Mouse (Mus musculus) urinary bladder, adult 18-20 months (tissue): Measurements from ENCODE around the gene Supt16.

Experiments used
- DNase-seq, 2 experiments: peaks; one replicate each; pipeline ENCODE4 v3.0.0; 2022; ENCODE audit warnings: low spot score in 2 of 2, mixed read lengths in 2 of 2

The Supt16 gene

DNA sequence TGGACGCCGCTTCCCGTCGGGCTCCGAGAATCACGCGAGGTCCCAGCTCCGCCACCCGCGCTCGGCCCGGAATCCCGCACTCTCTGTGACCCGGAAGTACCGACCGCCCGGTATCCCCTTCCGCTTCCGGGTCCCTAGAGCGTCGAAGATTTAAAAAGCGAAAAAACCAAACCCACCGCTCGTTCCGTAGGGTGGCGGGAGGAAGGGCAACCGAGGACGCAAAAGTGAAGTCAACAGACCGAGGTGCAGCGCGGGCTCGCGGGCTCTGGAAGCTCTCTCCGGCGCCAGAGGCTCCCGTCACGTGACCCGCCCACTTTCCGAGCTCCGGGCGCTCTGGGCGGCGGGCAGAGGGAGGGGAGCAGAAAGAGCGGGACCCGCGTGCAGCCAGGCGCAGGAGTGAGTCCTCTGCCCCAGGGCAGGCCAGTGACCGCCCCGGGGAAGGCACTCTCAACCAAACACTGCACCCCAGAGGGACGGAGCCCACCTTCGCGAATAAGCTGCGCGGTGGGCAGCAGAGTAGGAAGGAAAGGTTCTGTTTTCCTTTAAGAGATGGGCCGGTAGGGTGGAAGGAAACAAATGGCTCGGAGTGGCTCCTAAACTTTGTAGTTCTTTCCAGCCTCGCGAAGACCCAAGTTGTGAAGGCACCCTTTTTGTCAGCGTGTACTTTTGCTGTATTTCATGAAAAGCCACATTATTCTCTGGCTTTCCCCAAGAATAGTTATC lies at the start of gene Supt16:
Gene Supt16, minus strand, starts transcription at position 261 of the 723 bp plus-strand sequence.
- DNase-seq, result peak; percentile 65 to 85

GRCm38 (mm10) chr14:52246129-52246528 lies 48.9 kb upstream of the Supt16 start:
- DNase-seq, result no peak

- no peak for DNase-seq
These were observed 47.5 kb upstream of the Supt16 start for GRCm38 (mm10) chr14:52244690-52245042.

DNA sequence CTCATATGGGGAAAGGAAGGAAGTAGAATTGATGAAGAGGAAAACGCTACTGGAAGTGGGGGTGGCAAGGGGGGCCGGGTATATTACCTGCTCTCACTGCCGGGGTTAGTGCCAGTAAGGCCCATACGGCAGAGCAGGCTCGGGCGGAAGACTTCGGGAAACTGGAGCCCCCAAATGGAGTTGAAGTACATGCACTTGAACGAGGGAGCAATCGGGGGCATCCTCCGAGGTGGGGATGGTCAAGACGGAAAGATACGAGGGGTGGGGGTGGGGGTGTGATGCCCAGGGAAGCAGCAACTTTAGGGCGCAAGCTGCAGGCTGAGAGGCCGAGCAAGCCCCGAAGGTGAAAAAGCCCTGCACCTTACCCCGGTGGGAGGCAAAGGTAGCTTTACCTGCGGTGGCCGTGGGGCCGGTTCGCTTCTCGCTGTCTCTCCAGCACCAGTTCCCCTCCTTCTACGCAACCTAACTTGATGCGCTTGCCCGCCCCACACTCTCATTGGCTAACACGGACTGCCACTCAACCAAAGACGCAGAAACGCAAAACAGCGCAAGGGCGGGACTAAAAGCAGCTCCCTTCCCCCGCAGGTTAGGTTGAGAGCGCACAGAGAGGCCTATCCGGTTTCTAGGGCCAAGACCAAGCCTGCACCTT lies 46.9 kb upstream of the Supt16 start:
- peak; percentile 99 to 100 for DNase-seq

GRCm38 (mm10) chr14:52236216-52236615 lies 39.0 kb upstream of the Supt16 start:
- DNase-seq, result no peak

DNA sequence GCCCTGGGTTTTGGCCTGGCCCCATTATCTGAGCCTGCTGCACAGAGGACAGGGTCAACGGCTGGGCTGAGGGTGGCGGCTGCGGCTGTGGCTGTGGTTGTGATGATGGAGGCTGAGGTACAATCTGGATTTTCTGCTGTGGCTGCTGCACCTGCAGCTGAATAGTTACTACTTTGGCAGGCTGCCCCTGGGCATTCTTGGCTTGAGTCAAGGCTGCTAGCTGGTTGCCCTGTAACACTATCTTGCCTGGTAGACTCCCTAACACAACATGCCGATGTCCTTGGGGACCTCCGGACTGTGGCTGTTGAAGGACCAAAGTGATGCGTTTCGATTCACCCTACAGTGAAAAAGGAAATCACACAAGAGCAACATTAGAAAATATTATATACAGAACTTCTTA lies 37.9 kb upstream of the Supt16 start:
- DNase-seq, result no peak

- no peak for DNase-seq
These were observed 35.0 kb upstream of the Supt16 start for GRCm38 (mm10) chr14:52232249-52232648.

GRCm38 (mm10) chr14:52225972-52226371 lies 28.8 kb upstream of the Supt16 start:
- no peak for DNase-seq

GRCm38 (mm10) chr14:52217261-52217660 lies 20.0 kb upstream of the Supt16 start:
- DNase-seq, result no peak

- DNase-seq, result no peak
These were observed 2.2 kb upstream of the Supt16 start for GRCm38 (mm10) chr14:52199412-52199811.

DNA sequence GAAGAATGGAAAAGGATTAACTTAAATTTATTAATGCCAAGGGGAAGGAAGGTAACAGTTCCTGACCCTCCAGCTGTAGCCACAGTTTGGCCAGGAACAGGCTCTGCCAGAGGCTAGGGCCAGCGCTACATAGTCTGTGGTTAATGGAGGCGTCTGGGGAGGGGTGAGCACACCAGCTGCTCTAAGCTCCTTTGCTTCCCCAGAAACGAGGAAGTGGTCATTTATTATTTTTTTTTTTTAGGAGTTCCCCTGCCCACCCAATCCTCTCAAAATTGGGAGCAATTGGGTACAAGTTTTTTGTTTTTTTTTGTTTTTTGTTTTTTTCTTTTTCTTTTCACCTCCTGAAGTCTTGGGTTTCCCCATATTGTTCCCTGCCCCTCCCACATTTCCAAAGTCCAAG lies 925 bp upstream of the Supt16 start:
- no peak for DNase-seq

GRCm38 (mm10) chr14:52196230-52197155 lies 723 bp downstream of the Supt16 start:
- DNase-seq, result no peak

GRCm38 (mm10) chr14:52195691-52196090 lies 1.5 kb downstream of the Supt16 start:
- DNase-seq, result no peak

DNA sequence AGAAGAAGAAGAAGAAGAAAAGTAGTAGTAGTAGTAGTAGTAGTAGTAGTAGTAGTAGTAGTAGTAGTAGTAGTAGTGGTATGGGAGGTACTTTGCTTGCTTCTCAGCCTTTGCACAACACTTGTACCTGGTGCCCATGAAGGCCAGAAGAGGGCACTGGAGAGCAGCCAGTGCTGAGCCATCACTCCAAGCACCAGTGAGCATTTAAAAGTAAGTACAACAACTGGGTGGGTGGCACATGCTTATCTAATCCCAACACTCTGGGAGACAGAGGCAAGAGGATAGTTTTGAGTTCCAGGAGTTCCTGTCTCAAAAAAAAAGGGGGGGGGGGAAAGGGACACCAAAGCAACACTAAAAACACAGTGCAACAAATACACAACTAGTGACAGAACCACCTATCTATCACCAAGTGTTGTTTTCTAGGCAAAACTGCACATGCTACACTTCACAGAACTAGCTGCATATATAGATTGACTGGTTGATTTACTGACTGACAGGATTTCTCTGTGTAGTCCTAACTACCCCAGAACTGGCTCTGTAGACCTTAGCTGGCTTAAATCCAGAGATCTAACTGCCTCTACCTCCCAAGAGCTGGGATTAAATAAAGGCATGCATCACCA lies 6.4 kb downstream of the Supt16 start:
- DNase-seq, result no peak

DNA sequence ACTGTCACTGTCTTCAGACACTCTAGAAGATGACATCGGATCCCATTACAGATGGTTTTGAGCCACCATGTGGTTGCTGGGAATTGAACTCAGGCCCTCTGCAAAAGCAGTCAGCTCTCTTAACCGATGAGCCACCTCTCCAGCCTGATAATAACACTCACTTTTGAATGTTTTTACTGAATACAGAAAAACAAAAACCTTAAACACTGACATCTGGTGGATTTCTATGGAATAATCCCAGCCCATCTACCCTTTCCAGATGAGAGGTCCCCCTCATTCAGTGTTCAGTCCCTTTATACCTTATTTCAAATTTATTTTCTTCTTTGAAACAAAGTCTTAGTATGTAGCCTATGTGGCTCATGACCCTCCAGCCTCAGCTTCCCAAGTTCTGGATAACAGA lies 7.7 kb downstream of the Supt16 start:
- no peak for DNase-seq

GRCm38 (mm10) chr14:52188788-52189187 lies 8.4 kb downstream of the Supt16 start:
- DNase-seq, result no peak

DNA sequence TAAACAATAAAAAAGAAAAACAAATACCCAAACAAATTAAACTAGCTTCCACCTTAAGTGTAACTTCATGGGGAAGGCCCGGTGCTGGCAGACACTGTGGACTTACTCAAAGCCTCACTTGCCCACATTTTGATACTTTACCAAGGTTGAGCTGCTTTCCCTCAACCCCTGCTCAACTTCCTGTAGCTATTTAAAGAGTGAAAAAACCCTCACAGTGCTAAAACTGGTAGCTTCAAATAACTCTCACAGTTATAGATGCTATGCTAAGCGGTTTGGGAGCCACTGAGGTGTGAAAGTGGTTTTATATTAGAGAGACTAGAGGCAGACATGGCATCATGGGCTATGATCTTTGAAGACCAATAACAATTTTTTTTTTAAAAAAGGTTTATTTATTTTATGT lies 30.6 kb downstream of the Supt16 start:
- DNase-seq, result no peak

- DNase-seq, result no peak
These were observed 36.3 kb downstream of the Supt16 start for GRCm38 (mm10) chr14:52160911-52161310.

- DNase-seq, result no peak
These were observed 42.2 kb downstream of the Supt16 start for GRCm38 (mm10) chr14:52155008-52155407.

DNA sequence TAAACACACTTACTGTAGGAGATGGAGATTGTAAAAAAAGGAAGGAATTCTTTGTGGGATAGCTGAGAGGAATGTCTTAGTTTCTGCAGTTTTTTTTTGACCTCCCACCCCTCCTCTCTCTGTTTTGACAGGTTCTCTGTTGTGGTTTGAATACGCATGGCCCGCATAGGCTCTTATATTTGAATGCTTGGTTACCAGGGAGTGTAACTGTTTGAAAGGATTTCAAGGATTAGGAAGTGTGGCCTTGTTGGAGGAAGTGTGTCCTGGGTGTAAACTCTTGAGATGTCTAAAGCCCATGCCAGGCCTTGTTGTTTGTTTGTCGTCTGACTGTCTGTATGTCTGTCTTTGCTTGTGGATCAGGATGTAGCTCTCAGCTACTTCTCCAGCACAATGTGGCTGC lies 44.6 kb downstream of the Supt16 start:
- DNase-seq, result no peak

DNA sequence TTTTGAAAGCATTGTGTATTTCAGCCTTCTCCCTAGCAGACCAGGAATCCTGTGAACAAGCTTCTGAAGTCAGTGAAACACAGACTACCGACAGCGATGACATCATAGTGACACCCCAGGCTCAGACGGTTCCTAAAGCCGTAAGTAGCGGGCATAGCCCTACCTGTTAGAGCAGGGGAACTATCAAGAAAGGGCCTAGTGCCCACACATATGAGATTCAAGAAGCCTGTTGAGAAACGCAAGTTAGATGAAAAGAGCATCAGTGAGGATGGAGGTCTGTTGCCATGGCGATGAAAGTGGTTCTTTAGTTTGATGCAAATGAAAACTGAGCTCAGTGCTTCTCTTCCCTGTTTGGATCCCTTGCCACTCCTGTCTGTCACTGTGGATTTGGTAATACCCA lies 45.0 kb downstream of the Supt16 start:
- DNase-seq, result no peak

DNA sequence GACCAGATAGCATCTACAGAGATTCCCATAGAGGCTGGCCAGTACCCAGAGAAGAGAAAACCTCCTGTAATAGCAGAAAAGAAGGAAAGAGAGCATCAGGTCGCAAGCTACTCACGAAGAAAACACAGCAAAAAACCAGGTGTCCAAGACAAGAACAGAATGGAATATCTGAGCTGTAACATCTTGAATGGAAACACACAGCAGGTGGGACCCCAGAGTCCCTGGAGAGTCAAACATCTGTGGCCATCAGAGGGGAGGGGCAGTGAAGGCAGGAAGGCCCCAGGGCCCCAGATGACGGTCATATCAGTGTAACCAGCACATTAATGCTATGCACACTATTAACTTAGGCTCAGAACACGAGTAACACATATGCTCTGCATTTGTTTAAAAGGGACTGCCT lies 47.3 kb downstream of the Supt16 start:
- no peak for DNase-seq
